Mouse (Mus musculus): ENCODE measurements around the gene Plxna3.

The Plxna3 gene

DNA sequence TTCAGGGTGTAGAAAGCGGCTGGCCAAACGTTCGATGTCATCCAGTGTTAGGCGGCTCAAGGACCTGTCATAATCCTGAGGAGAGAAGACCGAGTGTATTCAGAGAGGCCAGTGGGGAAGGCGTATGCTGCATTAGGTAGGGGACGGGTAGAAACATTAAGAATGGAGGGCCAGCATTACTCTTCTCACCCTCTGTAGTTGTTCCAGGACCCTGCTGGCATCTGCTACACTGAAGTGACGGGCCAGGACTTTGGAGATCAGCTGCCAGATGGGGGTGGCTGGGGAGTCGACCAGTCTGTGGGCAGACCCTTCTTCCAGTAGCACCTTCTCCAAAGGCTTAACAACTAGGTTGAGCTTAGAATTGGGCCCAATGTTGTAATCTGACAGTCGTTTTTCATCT is 38.6 kb downstream of the Plxna3 start:
- no peak for DNase-seq (ENCODE audit: low read depth, low spot score)

DNA sequence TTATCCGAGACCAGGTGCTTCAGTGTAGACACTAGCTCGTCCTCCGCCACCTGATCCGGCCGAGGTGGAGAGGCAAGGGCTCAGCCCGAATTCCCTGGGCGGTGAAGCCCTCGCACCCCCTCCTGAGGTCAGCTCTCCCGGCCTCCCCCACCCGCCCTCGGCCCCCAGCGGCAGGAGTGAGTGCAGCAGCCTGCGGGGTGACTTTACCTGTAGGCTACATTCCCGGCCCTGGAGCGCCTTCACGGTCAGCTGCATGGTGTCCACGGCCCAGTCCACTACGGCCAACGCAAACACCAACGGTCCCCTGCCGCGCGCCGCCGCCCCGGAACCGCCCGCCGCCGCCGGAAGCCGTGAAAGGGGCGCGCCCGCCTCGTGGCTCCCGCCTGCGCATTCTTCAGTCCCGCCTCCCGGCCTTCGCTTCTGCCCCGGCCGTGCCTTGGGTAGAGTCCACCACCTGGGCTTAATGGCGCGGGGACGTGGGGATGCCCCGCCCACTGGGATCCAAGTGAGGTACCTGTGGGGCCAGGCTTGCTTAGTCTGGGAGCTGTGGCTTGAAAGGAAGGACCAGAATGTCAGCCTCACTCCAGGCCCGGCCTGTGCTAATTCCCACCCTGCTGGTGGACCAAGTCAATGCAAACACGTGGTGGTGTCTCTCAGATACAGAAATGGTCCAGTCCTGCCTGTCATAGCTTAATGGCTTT is 39.5 kb downstream of the Plxna3 start:
- peak; percentile 6 for DNase-seq (ENCODE audit: low read depth, low spot score)

DNA sequence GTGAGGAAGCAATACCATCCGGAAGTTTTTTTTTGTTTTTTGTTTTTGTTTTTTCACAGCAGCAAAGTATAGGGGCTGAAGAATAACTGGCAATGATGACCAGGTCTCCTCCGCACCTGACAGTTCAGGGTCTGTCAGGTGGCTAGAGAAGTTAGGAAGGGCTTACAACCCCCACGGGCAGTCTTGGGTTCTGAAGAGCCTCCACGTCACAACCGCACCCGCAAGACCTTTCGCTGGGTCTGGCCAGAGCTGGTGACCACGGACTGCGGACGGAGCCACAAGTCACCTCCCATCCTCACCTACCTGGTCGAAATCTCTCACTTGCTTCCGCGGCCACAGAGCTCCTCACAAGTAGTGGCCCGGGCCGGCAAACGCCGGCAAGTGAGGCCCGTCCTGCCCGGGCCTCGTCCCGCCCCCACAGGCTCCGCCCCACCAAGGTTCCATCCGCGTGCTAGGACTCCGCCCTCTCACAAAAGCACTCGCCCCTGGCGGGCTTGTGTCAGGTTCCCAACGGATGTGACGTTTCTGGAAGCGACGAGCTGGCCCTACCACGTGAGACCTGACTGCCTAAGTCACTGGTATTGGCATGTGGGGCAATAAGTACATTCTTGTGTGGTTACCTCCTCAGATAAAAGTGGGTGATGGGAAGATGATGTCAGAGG is 44.2 kb downstream of the Plxna3 start, which contains the start of the genes Ubl4a and Slc10a3:
Ubl4a (minus strand) TSS at position 331 of the 662 bp plus-strand sequence.
Slc10a3 (minus strand) TSS at position 462 of the 662 bp plus-strand sequence.
- DNase-seq (ENCODE audit: low read depth, low spot score), result peak; percentile 62

DNA sequence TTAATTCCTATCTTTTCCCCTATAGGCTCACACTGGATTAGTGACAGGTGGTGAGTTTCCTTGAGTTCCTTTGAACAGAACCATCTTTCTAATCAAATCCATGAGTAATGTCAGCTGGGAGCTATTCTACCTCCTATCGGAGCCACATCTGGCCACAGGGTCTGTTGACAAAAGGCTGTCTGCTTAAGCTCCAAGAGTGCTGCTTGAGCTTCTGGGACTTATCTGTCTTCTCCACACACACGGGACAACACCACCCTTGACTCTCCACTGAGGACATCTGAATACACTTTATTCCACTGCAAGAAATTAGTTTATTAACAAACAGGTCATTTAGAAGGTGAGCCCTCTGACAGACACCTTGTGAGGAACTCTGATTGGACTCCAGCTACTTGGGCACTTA is 55.6 kb downstream of the Plxna3 start:
- no peak for DNase-seq (ENCODE audit: low read depth, low spot score)

DNA sequence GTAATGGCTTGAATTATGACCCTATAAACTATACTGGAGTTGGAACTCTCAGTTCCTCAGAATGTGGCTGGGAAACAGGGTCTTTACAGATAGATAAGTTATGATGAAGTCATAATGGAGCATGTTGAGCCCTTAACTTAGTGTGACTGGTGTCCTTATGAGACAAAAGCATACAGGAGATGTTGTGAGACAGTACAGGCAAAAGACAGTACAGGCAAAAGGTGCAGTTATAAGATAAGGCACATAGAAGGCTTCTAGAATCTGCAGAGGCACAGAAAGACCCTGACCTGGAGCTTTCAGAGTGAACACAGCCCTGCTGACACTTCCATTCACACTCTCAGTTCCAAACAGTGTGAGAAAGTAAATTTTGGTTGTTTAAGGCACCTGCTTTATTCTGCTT is 59.3 kb downstream of the Plxna3 start:
- DNase-seq (ENCODE audit: low read depth, low spot score), result no peak

DNA sequence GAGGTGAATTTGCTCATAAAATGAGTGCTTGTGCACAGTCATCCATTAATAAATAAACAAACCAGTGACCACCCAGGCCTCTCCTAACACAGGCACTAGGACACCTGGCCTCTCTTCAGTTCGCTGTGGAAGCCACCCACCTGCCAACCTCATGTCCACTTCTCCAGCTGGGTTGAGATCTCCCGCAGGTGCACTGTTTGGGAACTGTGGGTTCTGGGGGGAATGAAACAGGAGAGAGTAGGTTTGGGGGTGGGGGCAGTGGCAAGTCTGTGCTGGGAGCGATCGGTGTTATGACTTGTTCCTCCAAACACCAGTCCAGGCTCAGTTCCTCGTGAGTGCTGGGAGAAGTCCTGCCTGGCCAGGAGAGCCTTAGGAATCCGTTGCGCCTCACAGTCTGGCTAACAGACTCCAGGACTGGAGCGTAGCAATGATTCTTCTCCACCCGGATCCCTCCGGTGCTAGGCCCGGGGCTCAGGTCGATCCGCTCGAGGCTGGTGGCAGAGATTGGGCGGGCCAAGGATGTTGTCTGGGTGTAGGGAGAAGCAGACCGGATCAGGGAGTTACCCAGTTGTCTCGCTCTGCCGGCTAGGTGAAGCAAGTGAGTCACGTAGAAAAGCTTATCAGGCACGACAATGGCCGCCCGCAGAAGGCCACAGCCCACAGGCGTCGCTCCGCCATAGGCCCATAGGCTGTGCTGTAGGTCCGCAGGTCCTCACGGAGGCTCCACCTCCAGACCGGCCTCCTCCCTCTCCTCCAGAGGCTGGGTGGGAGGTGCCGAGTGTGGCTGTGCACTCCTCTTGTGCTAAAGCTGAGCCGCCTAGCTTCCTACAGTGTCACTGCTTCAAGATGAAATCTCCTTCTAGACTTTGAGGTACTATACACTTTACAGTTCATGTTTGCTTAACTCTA is 63.9 kb downstream of the Plxna3 start, which contains the start of the genes Fam3a and Ikbkg:
Fam3a (minus strand) TSS at position 738 of the 909 bp plus-strand sequence.
Ikbkg (plus strand) TSS at position 756 of the 909 bp plus-strand sequence.
- peak; percentile 70 for DNase-seq (ENCODE audit: low read depth, low spot score)

Data from retina, adult 2 months (tissue).